Mouse (Mus musculus) liver, adult 2 months (tissue): ENCODE results near the gene Rabl6.

Source experiments
- CTCF ChIP-seq: fragments of 200-500 bp; IDR thresholded peaks from 2 replicates; pipeline ENCODE4 v1.5.1; 2011; ENCODE audit warnings: low read depth, low read length, control low read depth
- POLR2A ChIP-seq: fragments of 200-500 bp; IDR thresholded peaks from 2 replicates; pipeline ENCODE4 v1.6.1; 2011; ENCODE audit warnings: low read length, control low read depth; ENCODE audit not compliant: insufficient read depth; ENCODE audit errors: extremely low read depth

GRCm38 (mm10) chr2:25591863-25592262 lies 16.5 kb downstream of the Rabl6 start:
- TF ChIP-seq POLR2A (no peak), CTCF (peak; percentile 60)
